Mouse (Mus musculus): ENCODE measurements at regions not wholly inside any gene's neighbourhood (a gene's known extent, or its start where the extent isn't known, plus 50 kb on each side); places are given as distances from the start of the nearest gene placed in this dataset.

- no peak for TF ChIP-seq POLR2A (IDR thresholded peaks at IDR 0.05; ENCODE audit: extremely low read depth, insufficient read depth, low read length)
- no peak for TF ChIP-seq CTCF (IDR thresholded peaks at IDR 0.05; ENCODE audit: extremely low read depth, insufficient read depth, low read length)
Measured at GRCm38 (mm10) chr11:56750639-56751038, 260.5 kb upstream of the Gria1 start.

Data from cortical plate, adult 2 months (tissue).